Mouse (Mus musculus) midbrain, embryonic 16.5 days (tissue): ENCODE results near the gene Spata48. TPM values are rescaled to one million over a fixed set of nuclear protein-coding genes. Genes with fewer than 3 reads are reported as not detected.

ENCODE experiments used
- ATAC-seq: fragments of 200-750 bp; cut with Nextera tagmentation; 2 replicates; pipeline ENCODE4 v1.8.0; 2017; ENCODE audit warnings: moderate TSS enrichment
- H3K27ac ChIP-seq: fragments of 300-500 bp; sonication (generic); 2 replicates; pipeline ENCODE4 v1.5.1; 2014; ENCODE audit warnings: mild to moderate bottlenecking, low read length, mixed read lengths
- H3K27me3 ChIP-seq: fragments of 300-500 bp; sonication (generic); 2 replicates; pipeline ENCODE4 v1.6.1; 2014; ENCODE audit warnings: low read depth, low read length, mixed read lengths; ENCODE audit not compliant: control insufficient read depth, insufficient read depth
- H3K36me3 ChIP-seq: fragments of 300-500 bp; sonication (generic); 2 replicates; pipeline ENCODE4 v1.6.1; 2014; ENCODE audit warnings: mild to moderate bottlenecking, low read length, moderate library complexity, mixed read lengths; ENCODE audit not compliant: control insufficient read depth, insufficient read depth
- H3K4me1 ChIP-seq: fragments of 300-500 bp; sonication (generic); 2 replicates; pipeline ENCODE4 v1.6.1; 2014; ENCODE audit warnings: mild to moderate bottlenecking, low read length, mixed read lengths; ENCODE audit not compliant: control insufficient read depth, insufficient read depth
- H3K4me2 ChIP-seq: fragments of 300-500 bp; sonication (generic); 2 replicates; pipeline ENCODE4 v1.6.1; 2014; ENCODE audit warnings: mild to moderate bottlenecking, low read length, mixed read lengths
- H3K4me3 ChIP-seq: fragments of 300-500 bp; sonication (generic); 2 replicates; pipeline ENCODE4 v1.5.1; 2014; ENCODE audit warnings: low read depth, mild to moderate bottlenecking, low read length, moderate library complexity, mixed read lengths
- H3K9ac ChIP-seq: fragments of 300-500 bp; sonication (generic); 2 replicates; pipeline ENCODE4 v1.6.1; 2014; ENCODE audit warnings: low read depth, low read length, mixed read lengths
- H3K9me3 ChIP-seq: fragments of 300-500 bp; sonication (generic); replicated peaks from 2 replicates; pipeline ENCODE4 v1.6.1; 2014; ENCODE audit warnings: mild to moderate bottlenecking, low read length, mixed read lengths; ENCODE audit not compliant: control insufficient read depth, poor library complexity, severe bottlenecking
- WGBS: fragments of 180-500 bp; shearing (Covaris S2); extraction: QIAGEN DNeasy Blood & Tissue Kit; methylation state at CpG from one replicate; pipeline ENCODE4 v1.1.7; 2014; 5-methylcytosine and 5-hydroxymethylcytosine counted together
- polyA plus RNA-seq: library from polyadenylated mRNA; unstranded; fragments of >200 nt; fragmentation: Nextera tagmentation; extraction: Ambion mirVana; gene quantifications from 2 replicates; pipeline ENCODE4 v1.2.1, GENCODE M21; 2015

The Spata48 gene
- 0.30 TPM in 1 of 2 replicates, not detected in the other for polyA plus RNA-seq

- Histone ChIP-seq H3K9me3 (no peaks in the 10 kb centered on the region), H3K4me3 (peak within 1 kb of the TSS; percentile 70), H3K36me3 (no peaks in the 10 kb centered on the region), H3K4me2 (peak within 1 kb of the TSS; percentile 70), H3K27ac (peak within 1 kb of the TSS; percentile 85), H3K9ac (peak within 1 kb of the TSS; percentile 74), H3K27me3 (no peaks in the 10 kb centered on the region), H3K4me1 (peaks cover 3% of the 10 kb centered on the region; the same call in 1 of the 2 replicates)
- WGBS, result 3% methylated on average over 63 of the region's 66 CpGs
- ATAC-seq, result peak; percentile 98
Observed at GRCm38 (mm10) chr11:11461635-11462560, at the start of gene Spata48, which contains the start of gene Zpbp. Spata48 (plus strand) TSS chr11:11462094. Zpbp (minus strand) TSS chr11:11462408.

DNA sequence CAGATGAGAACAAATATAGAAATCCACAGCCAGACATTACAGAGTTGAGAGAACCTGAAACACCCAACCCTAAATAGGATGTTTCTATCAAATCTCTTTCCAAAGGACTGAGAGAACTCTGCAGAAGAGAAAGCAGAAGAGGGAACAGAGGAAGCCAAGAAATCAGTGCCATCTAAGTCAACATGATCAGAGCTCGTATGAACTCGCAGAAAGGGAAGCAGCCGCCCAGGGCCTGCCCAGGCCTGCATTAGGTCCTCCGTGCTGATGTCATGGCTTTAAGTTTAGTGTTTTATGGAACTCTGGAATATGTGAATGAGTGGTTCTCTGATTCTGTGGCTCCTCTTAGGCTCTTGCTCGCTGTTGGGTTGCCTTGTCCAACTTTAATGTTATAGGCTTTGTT, 47.7 kb upstream of the Spata48 start:
- H3K9me3 ChIP-seq, result no peaks in the 10 kb centered on the region
- H3K9ac ChIP-seq, result no peak overlapping the region
- H3K36me3 ChIP-seq, result no peaks in the 10 kb centered on the region
- ATAC-seq, result no peak
- no peak overlapping the region for H3K4me2 ChIP-seq
- no peak overlapping the region for H3K27ac ChIP-seq
- H3K4me3 ChIP-seq, result no peak overlapping the region
- WGBS, result 90% methylated on average over 5 of the region's 5 CpGs
- no peaks in the 10 kb centered on the region for H3K27me3 ChIP-seq
- H3K4me1 ChIP-seq, result no peaks in the 10 kb centered on the region

DNA sequence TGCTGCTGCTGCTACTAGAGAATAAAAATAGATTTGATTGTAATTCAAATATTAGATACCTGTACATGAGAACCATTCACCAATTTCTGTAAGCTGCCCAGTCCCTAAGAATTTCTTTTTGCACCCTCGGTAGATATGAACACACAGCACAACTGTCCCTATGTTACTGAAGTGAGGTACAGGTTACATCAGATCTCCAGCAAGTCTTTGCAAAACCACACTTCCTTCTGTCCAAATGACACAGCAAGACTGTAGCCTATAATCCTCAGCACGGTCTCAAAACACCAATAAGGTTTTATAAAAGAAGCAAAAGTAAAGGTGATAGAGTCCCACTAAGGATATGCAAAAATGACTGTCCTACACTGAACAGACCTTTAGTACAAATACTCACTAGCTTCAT, 44.5 kb upstream of the Spata48 start:
- H3K4me3 ChIP-seq, result no peak overlapping the region
- H3K9ac ChIP-seq, result no peak overlapping the region
- H3K27ac ChIP-seq, result no peak overlapping the region
- no peaks in the 10 kb centered on the region for H3K4me1 ChIP-seq
- H3K36me3 ChIP-seq, result no peaks in the 10 kb centered on the region
- no peak overlapping the region for H3K4me2 ChIP-seq
- no peaks in the 10 kb centered on the region for H3K27me3 ChIP-seq
- no peak for ATAC-seq
- WGBS, result 85% methylated on average over 2 of the region's 2 CpGs
- no peaks in the 10 kb centered on the region for H3K9me3 ChIP-seq

- Histone ChIP-seq H3K9me3 (no peaks in the 10 kb centered on the region), H3K36me3 (no peaks in the 10 kb centered on the region), H3K27me3 (no peaks in the 10 kb centered on the region), H3K9ac (no peak overlapping the region), H3K4me2 (no peak overlapping the region), H3K4me1 (no peaks in the 10 kb centered on the region), H3K27ac (no peak overlapping the region), H3K4me3 (no peak overlapping the region)
- no peak for ATAC-seq
- 41% methylated on average over 2 of the region's 2 CpGs for WGBS
Observed at GRCm38 (mm10) chr11:11455037-11455436, 6.9 kb upstream of the Spata48 start.

DNA sequence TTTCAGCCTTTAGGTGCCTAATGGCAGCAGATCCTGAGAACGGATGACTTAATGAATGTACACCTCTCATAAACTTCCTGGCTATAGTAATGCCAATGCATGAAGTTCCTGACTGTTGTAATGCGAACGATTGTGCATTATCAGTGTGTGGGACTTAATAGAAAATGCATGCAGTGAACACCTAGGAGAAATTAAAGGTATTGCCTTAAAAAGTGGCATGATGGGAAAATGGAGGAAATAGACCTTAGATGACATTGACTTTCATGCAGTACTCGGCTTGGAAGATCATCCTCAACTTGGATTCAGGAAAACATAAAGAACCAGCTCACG, 632 bp downstream of the Spata48 start:
- no peak for ATAC-seq
- Histone ChIP-seq H3K4me1 (peaks cover 3% of the 10 kb centered on the region; the same call in 1 of the 2 replicates), H3K27ac (peak overlapping the region; percentile 85), H3K4me3 (peak overlapping the region; percentile 70), H3K9ac (peak overlapping the region; percentile 74), H3K9me3 (no peaks in the 10 kb centered on the region), H3K4me2 (peak overlapping the region; percentile 70), H3K36me3 (no peaks in the 10 kb centered on the region), H3K27me3 (no peaks in the 10 kb centered on the region)
- 81% methylated on average over 5 of the region's 5 CpGs for whole genome bisulfite sequencing

GRCm38 (mm10) chr11:11468924-11469323, 7.0 kb downstream of the Spata48 start:
- Histone ChIP-seq H3K4me3 (no peak overlapping the region), H3K9me3 (no peaks in the 10 kb centered on the region), H3K27me3 (no peaks in the 10 kb centered on the region), H3K4me2 (no peak overlapping the region), H3K9ac (no peak overlapping the region), H3K4me1 (no peaks in the 10 kb centered on the region), H3K27ac (no peak overlapping the region), H3K36me3 (no peaks in the 10 kb centered on the region)
- no peak for ATAC-seq

GRCm38 (mm10) chr11:11484378-11484777, 22.5 kb downstream of the Spata48 start:
- no peak for ATAC-seq
- 61% methylated on average over 8 of the region's 8 CpGs for WGBS
- Histone ChIP-seq H3K36me3 (no peaks in the 10 kb centered on the region), H3K27me3 (no peaks in the 10 kb centered on the region), H3K4me2 (no peak overlapping the region), H3K9ac (no peak overlapping the region), H3K27ac (no peak overlapping the region), H3K4me1 (no peaks in the 10 kb centered on the region), H3K4me3 (no peak overlapping the region), H3K9me3 (no peaks in the 10 kb centered on the region)

- Histone ChIP-seq H3K4me3 (no peak overlapping the region), H3K9ac (no peak overlapping the region), H3K4me2 (no peak overlapping the region), H3K27ac (no peak overlapping the region), H3K4me1 (no peaks in the 10 kb centered on the region), H3K36me3 (no peaks in the 10 kb centered on the region), H3K9me3 (no peaks in the 10 kb centered on the region), H3K27me3 (no peaks in the 10 kb centered on the region)
- WGBS, result 63% methylated on average over 5 of the region's 5 CpGs
- no peak for ATAC-seq
Observed at GRCm38 (mm10) chr11:11492044-11492443, 30.1 kb downstream of the Spata48 start.

DNA sequence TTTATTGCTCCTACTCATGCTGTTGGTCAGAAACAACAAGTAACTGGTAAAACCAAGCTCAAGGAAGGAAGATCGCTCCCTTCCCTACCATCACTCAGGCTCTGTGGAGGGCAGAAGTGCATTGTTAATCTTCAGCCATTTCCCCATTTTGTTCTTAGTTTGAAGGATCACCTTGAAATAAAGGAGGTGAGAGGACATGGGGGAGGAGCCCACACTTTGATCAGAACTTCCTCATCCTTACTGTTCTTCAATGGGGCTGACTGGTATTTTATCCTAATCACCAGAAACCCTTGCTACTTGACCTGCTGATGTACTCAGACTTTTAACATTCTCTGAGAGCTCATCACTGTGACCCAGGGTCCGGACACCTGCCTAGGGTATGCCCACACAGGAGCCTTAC, 33.8 kb downstream of the Spata48 start:
- Histone ChIP-seq H3K4me2 (no peak overlapping the region), H3K4me3 (no peak overlapping the region), H3K27me3 (no peaks in the 10 kb centered on the region), H3K9me3 (no peaks in the 10 kb centered on the region), H3K36me3 (no peaks in the 10 kb centered on the region), H3K4me1 (no peaks in the 10 kb centered on the region), H3K27ac (no peak overlapping the region), H3K9ac (no peak overlapping the region)
- WGBS, result 97% methylated on average over 2 of the region's 2 CpGs
- no peak for ATAC-seq
